30 mouse cellular contexts compared by ENCODE assay signal in the genomic region with DNA sequence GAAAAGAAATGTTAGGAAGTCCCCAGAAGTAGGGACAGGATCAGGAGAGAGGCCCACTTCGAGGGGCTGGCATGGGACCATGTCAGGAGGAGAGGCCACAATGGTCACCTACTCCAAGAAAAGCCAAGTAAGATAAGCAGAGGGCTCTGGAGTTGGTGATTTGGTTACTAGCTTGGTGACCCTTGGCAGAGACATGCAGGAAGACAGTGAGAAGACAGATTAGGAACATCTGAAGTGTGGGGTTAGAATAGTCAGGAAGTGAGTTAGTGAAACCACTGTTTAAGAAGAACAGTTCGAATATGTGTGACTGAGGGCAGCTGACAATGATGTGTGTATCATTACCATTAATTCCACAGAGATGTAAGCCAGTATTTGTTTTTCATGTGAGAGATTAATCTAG. TPM values are rescaled to one million over a fixed set of nuclear protein-coding genes. Genes with fewer than 3 reads are reported as not detected.
DNase-seq lines count a peak whose midpoint lies in the region; ATAC-seq and TF ChIP-seq lines count a peak whose summit lies in the region.
"Had no signal": no experiment of that assay in that cellular context is flagged by ENCODE, and none has a peak within 500 bp of the region (broad histone marks: within the 10 kb centered on the region; RNA-seq: fewer than 3 reads in every experiment).

No protein-coding gene starts in this region.

- no peak for TF ChIP-seq POLR2A in thymus, adult 2 months (IDR thresholded peaks at IDR 0.05; ENCODE audit: control insufficient read depth, extremely low read depth, insufficient read depth, low read length, poor library complexity)

- H3K27me3 ChIP-seq in thymus, adult 2 months (ENCODE audit: control insufficient read depth, insufficient read depth, low read length), result no peaks in the 10 kb centered on the region
- no peaks in the 10 kb centered on the region for H3K27me3 ChIP-seq in hindbrain, embryonic 12.5 days
- H3K27me3 ChIP-seq: CH12.LX; embryonic facial prominence, embryonic 13.5 days; forebrain, embryonic 12.5 days; forebrain, embryonic 15.5 days had no signal

- no peaks in the 10 kb centered on the region for H3K4me1 ChIP-seq in thymus, adult 2 months (replicated peaks; ENCODE audit: control insufficient read depth, insufficient read depth, low read length)
- H3K4me1 ChIP-seq in hindbrain, embryonic 12.5 days, result no peaks in the 10 kb centered on the region
- H3K4me1 ChIP-seq: embryonic facial prominence, embryonic 10.5 days; embryonic facial prominence, embryonic 13.5 days; forebrain, embryonic 12.5 days; forebrain, embryonic 15.5 days; hindbrain, embryonic 10.5 days had no signal

- no peak for ATAC-seq in activated CD4-positive, CD25-positive, alpha-beta regulatory T cell, adult 4 months
- ATAC-seq in hindbrain, embryonic 12.5 days (ENCODE audit: low FRiP score), result no peak
- ATAC-seq: forebrain, embryonic 15.5 days; hindbrain, postnatal 0 days; inflammation-experienced regulatory T-cells, adult 6 months had no signal

- H3K36me3 ChIP-seq in thymus, adult 2 months (ENCODE audit: control insufficient read depth, insufficient read depth, low read length), result peaks cover 59% of the 10 kb centered on the region
- H3K36me3 ChIP-seq in macrophage (ENCODE audit: inconsistent target), result peaks cover 32% of the 10 kb centered on the region
- H3K36me3 ChIP-seq in hindbrain, embryonic 12.5 days, result peaks cover 36% of the 10 kb centered on the region

- no peak overlapping the region for H3K4me2 ChIP-seq in hindbrain, embryonic 12.5 days (replicated peaks)
- H3K4me2 ChIP-seq: embryonic facial prominence, embryonic 13.5 days; forebrain, embryonic 12.5 days; forebrain, embryonic 15.5 days; heart, embryonic 11.5 days; hindbrain, embryonic 14.5 days had no signal

- H3K4me3 ChIP-seq in thymus, adult 2 months (ENCODE audit: control insufficient read depth, insufficient read depth, low read length), result no peak overlapping the region
- no peak overlapping the region for H3K4me3 ChIP-seq in macrophage (ENCODE audit: inconsistent target)
- H3K4me3 ChIP-seq in hindbrain, embryonic 12.5 days, result no peak overlapping the region
- H3K4me3 ChIP-seq: embryonic facial prominence, embryonic 10.5 days; embryonic facial prominence, embryonic 13.5 days; erythroblast, embryonic 14.5 days; forebrain, embryonic 12.5 days; forebrain, embryonic 15.5 days; hindbrain, embryonic 10.5 days had no signal

- intact Hi-C loops in heart, postnatal 25 days (cut with DNase I), result no loop called here

- H3K9ac ChIP-seq in hindbrain, embryonic 12.5 days, result no peak overlapping the region
- H3K9ac ChIP-seq: embryonic facial prominence, embryonic 13.5 days; forebrain, embryonic 12.5 days; forebrain, embryonic 15.5 days; hindbrain, embryonic 14.5 days had no signal

- 62% methylated on average over 2 of the region's 2 CpGs for WGBS in thymus, adult 2 months
- 75% methylated on average over 2 of the region's 2 CpGs for WGBS in macrophage (ENCODE audit: missing documents)
- WGBS in hindbrain, embryonic 12.5 days, result 84% methylated on average over 2 of the region's 2 CpGs

- no peak for TF ChIP-seq CTCF in thymus, adult 2 months (IDR thresholded peaks at IDR 0.05; ENCODE audit: borderline replicate concordance, control insufficient read depth, extremely low read depth, insufficient read depth, low read length, poor library complexity)

- DNase-seq in heart, adult 11 months, result peak; percentile 65
- no peak for DNase-seq in heart, postnatal 25 days (ENCODE audit: low spot score)
- DNase-seq in thymus, adult 2 months, result no peak
- DNase-seq in thymus, postnatal 4 days, result no peak
- no peak for DNase-seq in MN1 (ENCODE audit: low spot score)
- DNase-seq: adrenal gland, postnatal 10 days; adrenal gland, postnatal 36 days; B cell, adult 2 months; cerebellum, adult 11 months; cerebellum, adult 2 months; cerebellum, adult 9-11 months; cerebellum, postnatal 25 days; embryo, embryonic 11 days; gastrocnemius, postnatal 36 days; heart, postnatal 36 days had no signal

- peak overlapping the region; percentile 53; the same call in 1 of the 2 replicates for H3K27ac ChIP-seq in thymus, adult 2 months (ENCODE audit: control insufficient read depth, insufficient read depth, low read length)
- peak overlapping the region; percentile 83 for H3K27ac ChIP-seq in macrophage
- H3K27ac ChIP-seq in hindbrain, embryonic 12.5 days, result no peak overlapping the region
- H3K27ac ChIP-seq: embryonic facial prominence, embryonic 10.5 days; embryonic facial prominence, embryonic 13.5 days; forebrain, embryonic 12.5 days; forebrain, embryonic 15.5 days; hindbrain, embryonic 10.5 days; hindbrain, embryonic 14.5 days; hindbrain, postnatal 0 days had no signal

- H3K9me3 ChIP-seq in hindbrain, embryonic 12.5 days (replicated peaks), result no peaks in the 10 kb centered on the region
- H3K9me3 ChIP-seq: embryonic facial prominence, embryonic 10.5 days; embryonic facial prominence, embryonic 13.5 days; forebrain, embryonic 12.5 days; forebrain, embryonic 15.5 days; G1E; hindbrain, embryonic 10.5 days had no signal

- H3K79me2 ChIP-seq in macrophage (ENCODE audit: inconsistent target), result peaks cover 43% of the 10 kb centered on the region

RNA-seq across cellular contexts. Expression of a gene that starts 58.5 kb away (rescaled TPM):
- total RNA-seq in heart, postnatal 25 days (2021), result 10 to 100 TPM; 61.9 to 64.4 TPM
- polyA plus RNA-seq in thymus, adult 2 months (2012; rRNA removed), result 46.1 and 47.2 TPM in 2 replicates
- 10 to 100 TPM; 11.1 to 62.0 (median 36.3) TPM for total RNA-seq in macrophage (2018; cell fraction: chromatin; rRNA removed)
- total RNA-seq in macrophage (2018; cell fraction: cytosol; rRNA removed), result 100 to 1,000 TPM in 23 of 26 experiments, 10 to 100 TPM in 3; 75.7 to 161 (median 121) TPM
- total RNA-seq in macrophage (2018; cell fraction: nucleus; rRNA removed), result 100 to 1,000 TPM in 6 of 26 experiments, 10 to 100 TPM in 20; 43.7 to 141 (median 71.9) TPM
- polyA plus RNA-seq in macrophage (2018), result 105 to 179 TPM (median 113 TPM) in 3 replicates
- 100 to 1,000 TPM; 127 to 144 TPM for polyA plus RNA-seq in activated CD4-positive, CD25-positive, alpha-beta regulatory T cell, adult 4 months (2017; shearing (Covaris generic))
- polyA plus RNA-seq in hindbrain, embryonic 12.5 days (2016; fragmentation: Nextera tagmentation; extraction: Ambion mirVana), result 102 and 112 TPM in 2 replicates
